Mouse (Mus musculus) hindbrain, embryonic 14.5 days (tissue): ENCODE data around the gene Isg15. TPM values are rescaled to one million over a fixed set of nuclear protein-coding genes. Genes with fewer than 3 reads are reported as not detected.
A peak's percentile ranks its signal among the peaks of the same experiment; 100 is the strongest.

Experiments used
- ATAC-seq: fragments of 200-750 bp; cut with Nextera tagmentation; 2 replicates; pipeline ENCODE4 v1.8.0; 2017; ENCODE audit warnings: moderate number of reproducible peaks, mild to moderate bottlenecking, moderate TSS enrichment, moderate library complexity; ENCODE audit not compliant: low FRiP score
- DNase-seq: peaks from one replicate; pipeline ENCODE4 v3.0.0-alpha.2; 2015; ENCODE audit warnings: low spot score
- H3K27ac ChIP-seq: fragments of 300-500 bp; sonication (generic); 2 replicates; pipeline ENCODE4 v1.5.1; 2014; ENCODE audit warnings: mild to moderate bottlenecking, moderate library complexity
- H3K27me3 ChIP-seq: fragments of 300-500 bp; sonication (generic); 2 replicates; pipeline ENCODE4 v1.6.1; 2014; ENCODE audit warnings: mild to moderate bottlenecking, low read length, mixed read lengths; ENCODE audit not compliant: control insufficient read depth, insufficient read depth
- H3K36me3 ChIP-seq: fragments of 300-500 bp; sonication (generic); replicated peaks from 2 replicates; pipeline ENCODE4 v1.6.1; 2014; ENCODE audit not compliant: control insufficient read depth, insufficient read depth
- H3K4me1 ChIP-seq: fragments of 300-500 bp; sonication (generic); replicated peaks from 2 replicates; pipeline ENCODE4 v1.6.1; 2014; ENCODE audit warnings: antibody characterized with exemption, low read length, mixed read lengths; ENCODE audit not compliant: control insufficient read depth, insufficient read depth
- H3K4me2 ChIP-seq: fragments of 300-500 bp; sonication (generic); replicated peaks from 2 replicates; pipeline ENCODE4 v1.6.1; 2014; ENCODE audit warnings: mild to moderate bottlenecking, moderate library complexity
- H3K4me3 ChIP-seq: fragments of 300-500 bp; sonication (generic); replicated peaks from 2 replicates; pipeline ENCODE4 v1.5.1; 2014; ENCODE audit warnings: mild to moderate bottlenecking, low read length
- H3K9ac ChIP-seq: fragments of 300-500 bp; sonication (generic); 2 replicates; pipeline ENCODE4 v1.6.1; 2014
- H3K9me3 ChIP-seq: fragments of 300-500 bp; sonication (generic); 2 replicates; pipeline ENCODE4 v1.6.1; 2016; ENCODE audit warnings: low read length; ENCODE audit not compliant: control insufficient read depth
- WGBS: fragments of 180-500 bp; shearing (Covaris S2); extraction: QIAGEN DNeasy Blood & Tissue Kit; methylation state at CpG from one replicate; pipeline ENCODE4 v1.1.7; 2014; 5-methylcytosine and 5-hydroxymethylcytosine counted together
- polyA plus RNA-seq: library from polyadenylated mRNA; unstranded; fragments of >200 nt; fragmentation: Nextera tagmentation; extraction: Ambion mirVana; gene quantifications from 2 replicates; pipeline ENCODE4 v1.2.1, GENCODE M21; 2014

Gene Isg15
- polyA plus RNA-seq, 1 experiment from 2014 or later: 0.90 TPM

DNA sequence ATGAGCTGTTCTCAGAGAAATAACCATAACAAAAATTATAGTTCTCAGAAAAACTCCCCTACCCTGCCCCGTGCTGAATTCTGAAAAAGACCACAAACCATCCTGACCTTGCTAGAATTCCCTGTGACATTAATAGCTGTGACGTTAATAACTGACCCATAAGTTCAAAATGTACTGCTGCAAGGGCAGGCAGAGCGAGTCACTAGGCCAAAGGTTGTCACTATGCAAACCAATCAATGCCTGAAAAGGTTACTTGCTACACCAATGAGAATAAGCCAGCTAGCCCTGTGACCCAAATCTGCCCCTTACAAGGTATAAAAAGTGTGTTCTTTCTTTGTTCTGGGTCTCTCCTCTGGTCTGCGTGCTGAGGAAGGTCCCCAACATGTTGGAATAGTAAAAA lies 8.3 kb upstream of the Isg15 start:
- WGBS: 94% methylated on average over 4 of the region's 4 CpGs
- Histone ChIP-seq H3K4me1 (no peaks in the 10 kb centered on the region), H3K27me3 (no peaks in the 10 kb centered on the region), H3K9ac (no peak overlapping the region), H3K36me3 (no peaks in the 10 kb centered on the region), H3K4me2 (no peak overlapping the region), H3K9me3 (no peaks in the 10 kb centered on the region), H3K4me3 (no peak overlapping the region), H3K27ac (no peak overlapping the region)
- DNase-seq (no peak), ATAC-seq (no peak)

DNA sequence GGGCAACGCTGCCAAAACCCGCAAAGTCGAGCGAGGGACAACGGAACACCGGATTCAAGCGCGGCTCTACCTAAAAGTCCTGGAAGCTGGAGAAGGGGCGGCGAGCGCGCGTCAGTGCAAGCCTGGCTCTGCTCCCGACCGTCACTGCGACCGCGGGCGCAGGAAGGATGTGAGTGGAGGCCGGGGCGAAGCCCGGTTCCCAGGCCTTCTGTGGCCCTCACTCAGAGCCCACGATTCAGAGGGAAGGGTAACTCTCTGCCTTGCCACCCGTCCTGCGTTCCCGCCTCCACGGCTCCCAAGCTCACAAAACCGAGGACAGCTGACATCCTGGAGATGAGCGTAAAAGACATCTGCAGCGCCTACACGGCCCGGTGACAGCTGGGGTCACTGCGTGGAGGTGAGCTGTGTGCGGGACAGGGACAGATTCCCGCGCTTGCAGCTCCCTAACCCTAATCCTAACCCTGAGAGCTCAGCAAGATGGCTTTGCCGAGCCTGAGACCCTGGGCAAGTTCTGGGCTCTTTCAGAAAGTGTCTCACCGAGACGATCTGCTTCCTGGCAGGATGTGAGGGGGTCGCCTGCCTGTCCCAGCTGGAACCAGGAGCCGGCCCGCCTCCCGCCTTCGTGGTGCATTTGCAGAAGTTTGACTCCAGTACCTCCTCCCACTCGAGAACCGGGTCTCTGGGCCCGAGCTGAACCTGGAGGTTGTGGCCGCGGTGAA lies 3.0 kb upstream of the Isg15 start:
- no peaks in the 10 kb centered on the region for H3K36me3 ChIP-seq
- ATAC-seq (peak; percentile 49), DNase-seq (no peak)
- H3K4me3 ChIP-seq: peak overlapping the region; percentile 44
- H3K4me2 ChIP-seq: peak overlapping the region; percentile 75
- peaks cover 8% of the 10 kb centered on the region; the same call in 1 of the 2 replicates for H3K4me1 ChIP-seq
- no peaks in the 10 kb centered on the region; the same call in 1 of the 2 replicates for H3K27me3 ChIP-seq
- peak overlapping the region; percentile 47 for H3K27ac ChIP-seq
- no peaks in the 10 kb centered on the region for H3K9me3 ChIP-seq
- WGBS: under 1% methylated on average over 45 of the region's 49 CpGs
- H3K9ac ChIP-seq: peak overlapping the region; percentile 52

DNA sequence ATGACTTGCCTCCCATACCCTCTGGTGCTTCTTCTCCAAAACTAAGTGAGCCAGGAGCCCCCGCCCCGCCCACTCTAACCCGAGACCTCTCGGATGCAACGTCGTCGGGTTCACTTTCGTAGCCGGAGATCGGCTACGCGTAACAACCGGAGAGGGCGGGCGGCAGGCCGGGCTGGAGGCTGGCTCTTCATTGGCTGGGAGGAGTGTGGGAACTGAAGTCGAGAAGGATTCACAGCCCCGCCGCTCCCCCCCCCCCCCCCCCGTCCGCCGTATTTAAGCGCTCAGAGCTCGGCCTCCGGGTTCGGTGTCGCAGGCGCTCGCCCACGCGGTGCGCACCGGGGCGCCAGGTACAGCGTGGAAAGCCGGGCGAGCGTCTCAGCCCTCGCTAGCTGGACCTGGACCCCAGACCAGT lies 2.4 kb upstream of the Isg15 start, which contains the start of gene AW011738:
Gene AW011738 (plus strand): TSS at position 304 of the 412 bp plus-strand sequence.
- peak; percentile 86 for ATAC-seq
- Histone ChIP-seq H3K4me2 (peak within 1 kb of the TSS; percentile 75), H3K27ac (peak within 1 kb of the TSS; percentile 55), H3K9me3 (no peaks in the 10 kb centered on the region), H3K27me3 (no peaks in the 10 kb centered on the region; the same call in 1 of the 2 replicates), H3K4me1 (peaks cover 8% of the 10 kb centered on the region; the same call in 1 of the 2 replicates), H3K36me3 (no peaks in the 10 kb centered on the region), H3K4me3 (peak within 1 kb of the TSS; percentile 44), H3K9ac (peak within 1 kb of the TSS; percentile 52)
- 0% methylated on average over 19 of the region's 39 CpGs for WGBS
- peak; percentile 61 for DNase-seq

DNA sequence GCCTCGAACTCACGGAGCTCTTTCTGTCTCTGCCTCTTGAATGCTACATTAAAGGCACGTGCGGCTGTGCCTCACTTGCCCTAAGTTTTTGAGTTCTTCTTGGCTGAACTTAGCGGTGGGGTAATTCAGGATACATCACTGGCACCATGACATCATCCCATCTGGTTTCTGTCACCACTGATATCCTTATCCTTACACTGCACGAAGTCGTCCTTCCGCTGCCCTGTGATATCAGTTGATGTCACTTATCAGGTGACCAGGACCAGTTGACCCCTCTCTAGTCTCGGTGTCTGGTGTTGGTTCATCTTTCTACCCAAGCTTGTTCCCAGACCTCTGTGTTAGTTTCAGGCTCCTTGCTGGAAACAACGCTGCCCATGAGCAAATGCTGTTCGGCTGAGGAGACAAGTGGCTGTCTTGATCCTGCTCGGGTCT lies 1.9 kb upstream of the Isg15 start:
- peak overlapping the region; percentile 55 for H3K27ac ChIP-seq
- no peaks in the 10 kb centered on the region for H3K36me3 ChIP-seq
- H3K4me3 ChIP-seq: peak overlapping the region; percentile 44
- H3K9ac ChIP-seq: peak overlapping the region; percentile 52
- DNase-seq: no peak
- H3K4me1 ChIP-seq: peaks cover 8% of the 10 kb centered on the region; the same call in 1 of the 2 replicates
- WGBS: 46% methylated on average over 12 of the region's 12 CpGs
- peak overlapping the region; percentile 75 for H3K4me2 ChIP-seq
- no peaks in the 10 kb centered on the region for H3K9me3 ChIP-seq
- no peaks in the 10 kb centered on the region; the same call in 1 of the 2 replicates for H3K27me3 ChIP-seq
- ATAC-seq: no peak

DNA sequence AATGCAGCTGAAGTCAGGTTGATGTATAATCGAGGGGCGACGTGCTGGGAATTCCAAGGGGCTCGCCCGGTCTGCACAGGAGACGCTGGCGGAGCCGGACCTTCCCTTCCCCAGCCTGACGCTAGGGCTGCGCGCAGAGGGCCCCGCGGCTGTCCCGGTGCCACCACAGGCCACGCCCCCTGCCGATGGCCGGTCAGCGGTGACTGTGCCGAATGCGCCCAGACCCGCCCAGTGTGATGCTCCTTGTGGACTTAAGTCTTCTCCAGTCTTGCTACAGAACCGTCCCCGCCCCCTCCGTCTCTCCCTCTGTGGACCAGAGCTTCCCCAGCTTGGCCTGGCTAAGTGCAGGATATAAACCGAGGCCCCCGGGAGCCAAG lies 2.8 kb downstream of the Isg15 start:
- DNase-seq (no peak), ATAC-seq (peak; percentile 92)

DNA sequence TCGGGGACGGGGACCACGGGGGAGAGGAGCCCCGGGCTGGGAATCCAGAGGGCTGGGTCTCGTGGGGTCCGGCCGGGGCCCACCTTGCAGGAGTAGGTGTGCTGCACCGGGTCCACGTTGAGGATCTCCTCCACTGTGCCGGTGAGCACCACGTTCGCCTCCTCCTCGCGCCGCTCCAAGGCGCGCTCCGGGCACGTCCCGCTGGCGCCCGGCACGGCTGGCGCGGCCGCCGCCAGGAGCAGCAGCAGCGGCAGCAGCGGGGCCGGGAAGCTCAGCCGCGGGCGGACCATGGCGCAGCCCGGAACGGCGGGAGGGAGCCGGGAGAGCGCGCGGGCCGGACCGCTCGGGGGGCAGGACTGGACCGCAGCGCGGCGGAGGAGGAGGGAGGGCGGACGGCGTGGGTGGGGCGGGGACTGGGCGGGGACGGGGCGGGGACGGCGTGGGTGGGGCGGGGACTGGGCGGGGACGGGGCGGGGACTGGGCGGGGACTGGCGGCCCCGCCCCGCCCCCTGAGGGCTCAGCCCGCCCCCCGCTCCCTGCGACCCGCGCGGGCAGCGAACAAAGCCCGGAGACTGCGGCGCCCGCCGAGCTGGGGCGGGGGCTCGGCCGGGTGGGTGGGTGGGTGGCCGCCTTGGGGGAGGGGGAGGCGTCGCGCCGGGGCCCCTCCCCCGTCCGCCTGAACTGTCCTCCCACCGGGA lies 3.3 kb downstream of the Isg15 start, which contains the start of gene Agrn:
Gene Agrn (minus strand): TSS at position 358 of the 698 bp plus-strand sequence.
- 0 out of 2 replicates have a peak, but pooled peaks cover 8% of the 10 kb centered on the region for H3K36me3 ChIP-seq
- DNase-seq: peak; percentile 81
- peak within 1 kb of the TSS; percentile 91 for H3K4me3 ChIP-seq
- peaks cover 37% of the 10 kb centered on the region for H3K4me1 ChIP-seq
- ATAC-seq: peak; percentile 84
- under 1% methylated on average over 28 of the region's 88 CpGs for WGBS
- H3K27ac ChIP-seq: peak within 1 kb of the TSS; percentile 89
- H3K27me3 ChIP-seq: no peaks in the 10 kb centered on the region; the same call in 1 of the 2 replicates
- peak within 1 kb of the TSS; percentile 97 for H3K4me2 ChIP-seq
- peak within 1 kb of the TSS; percentile 89 for H3K9ac ChIP-seq
- H3K9me3 ChIP-seq: no peaks in the 10 kb centered on the region

More for the DNA sequence above, 2.8 kb downstream of the Isg15 start:
- Histone ChIP-seq H3K4me2 (peak overlapping the region; percentile 54), H3K36me3 (0 out of 2 replicates have a peak, but pooled peaks cover 7% of the 10 kb centered on the region), H3K9ac (peak overlapping the region; percentile 74), H3K27me3 (no peaks in the 10 kb centered on the region; the same call in 1 of the 2 replicates), H3K4me3 (peak overlapping the region; percentile 91), H3K4me1 (peaks cover 42% of the 10 kb centered on the region), H3K9me3 (no peaks in the 10 kb centered on the region), H3K27ac (peak overlapping the region; percentile 89)
- whole genome bisulfite sequencing: 0% methylated on average over 26 of the region's 26 CpGs

DNA sequence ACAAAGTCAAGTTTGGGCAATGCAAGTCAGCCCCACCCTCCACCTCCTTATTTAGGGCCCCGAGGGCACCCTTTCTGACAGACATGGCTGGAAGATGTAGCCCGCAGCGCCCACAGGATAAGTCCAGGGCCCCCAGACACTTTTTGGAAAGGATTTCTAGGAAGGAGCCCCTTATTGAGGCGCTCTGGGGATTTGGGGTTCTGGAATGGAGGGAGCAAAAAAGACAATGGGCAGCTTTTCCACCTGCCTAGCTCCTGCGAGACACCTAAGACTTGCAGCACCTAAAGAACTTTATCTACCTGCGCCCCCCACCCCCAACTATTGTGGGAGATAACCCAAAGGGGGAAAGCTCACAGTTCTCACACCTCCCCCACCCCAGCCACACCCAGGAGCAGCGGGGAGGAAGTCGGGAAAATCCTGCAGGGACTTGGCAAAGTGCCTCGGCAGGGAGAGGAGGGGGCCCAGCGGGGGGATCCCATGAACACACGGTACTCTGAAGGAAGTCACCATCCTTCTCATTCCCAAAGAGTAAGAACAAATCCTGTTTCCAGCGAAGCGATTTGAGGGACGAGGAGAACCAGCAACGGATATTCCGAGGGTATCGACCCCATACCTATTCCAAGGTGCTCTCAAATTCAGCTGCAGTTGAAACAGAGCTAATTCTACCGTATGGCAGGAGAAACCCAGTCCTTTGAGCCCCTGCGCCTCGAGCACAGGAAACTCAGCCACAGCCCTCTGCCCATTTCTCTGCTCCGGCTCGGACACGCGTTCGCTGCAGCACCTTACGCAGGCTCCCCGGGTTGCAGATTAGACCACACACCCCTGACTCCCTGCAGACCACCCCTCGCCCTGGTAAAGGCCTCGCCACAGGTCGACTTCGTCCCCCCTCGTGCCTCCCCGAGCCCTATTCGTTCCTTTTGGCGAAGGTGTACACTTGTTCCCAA lies 4.4 kb downstream of the Isg15 start:
- Histone ChIP-seq H3K9ac (peak overlapping the region; percentile 89), H3K4me2 (peak overlapping the region; percentile 97), H3K27ac (peak overlapping the region; percentile 85), H3K9me3 (no peaks in the 10 kb centered on the region), H3K36me3 (peaks cover 19% of the 10 kb centered on the region; the same call in 1 of the 2 replicates), H3K4me1 (peaks cover 35% of the 10 kb centered on the region), H3K4me3 (peak overlapping the region; percentile 91), H3K27me3 (no peaks in the 10 kb centered on the region)
- ATAC-seq (no peak), DNase-seq (peak; percentile 68)
- 3% methylated on average over 35 of the region's 35 CpGs for WGBS

DNA sequence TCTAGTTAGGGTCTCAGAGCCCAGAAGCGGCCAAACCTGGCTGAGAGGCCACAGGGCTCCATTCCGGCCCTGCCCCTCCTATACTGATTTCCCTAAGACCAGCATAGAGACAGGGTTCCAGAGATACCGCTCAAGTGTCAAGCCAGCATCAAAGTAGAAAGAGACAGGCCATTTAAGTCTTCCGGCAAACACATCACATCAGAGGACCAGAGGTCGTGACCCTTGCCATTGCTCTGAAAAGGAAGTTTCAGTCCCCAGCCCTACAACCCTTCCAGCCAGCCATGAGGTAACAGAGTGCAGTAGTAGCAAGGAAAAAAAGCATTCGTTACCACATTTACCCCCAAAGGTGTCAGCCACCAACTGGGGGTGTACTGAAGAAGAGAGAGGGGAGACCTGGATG lies 6.3 kb downstream of the Isg15 start:
- no peaks in the 10 kb centered on the region for H3K9me3 ChIP-seq
- ATAC-seq (no peak), DNase-seq (no peak)
- peaks cover 29% of the 10 kb centered on the region for H3K36me3 ChIP-seq
- H3K4me3 ChIP-seq: peak overlapping the region; percentile 9
- no peaks in the 10 kb centered on the region for H3K27me3 ChIP-seq
- peaks cover 45% of the 10 kb centered on the region for H3K4me1 ChIP-seq
- peak overlapping the region; percentile 42; the same call in 1 of the 2 replicates for H3K9ac ChIP-seq
- WGBS: 29% methylated on average over 6 of the region's 6 CpGs
- no peak overlapping the region for H3K27ac ChIP-seq
- peak overlapping the region; percentile 97 for H3K4me2 ChIP-seq
